Mouse (Mus musculus) C2C12 (cell line): ENCODE measurements at regions not wholly inside any gene's neighbourhood (a gene's known extent, or its start where the extent isn't known, plus 50 kb on each side); places are given as distances from the start of the nearest gene placed in this dataset.
A peak's percentile ranks its signal among the peaks of the same experiment; 100 is the strongest.

Source experiments
- H3K27me3 ChIP-seq: one replicate; pipeline ENCODE4 v1.6.1; 2011; ENCODE audit not compliant: control insufficient read depth, insufficient read depth, insufficient read length
- H3K36me3 ChIP-seq: one replicate; pipeline ENCODE4 v1.6.1; 2011; ENCODE audit not compliant: control insufficient read depth, insufficient read depth
- H3K4me3 ChIP-seq: one replicate; pipeline ENCODE4 v1.5.1; 2011; ENCODE audit warnings: mild to moderate bottlenecking, control low read depth; ENCODE audit not compliant: poor library complexity, insufficient read depth, severe bottlenecking
- H3K79me2 ChIP-seq: one replicate; pipeline ENCODE4 v1.6.1; 2011; ENCODE audit not compliant: control insufficient read depth, insufficient read depth
- H3K79me3 ChIP-seq: one replicate; pipeline ENCODE4 v1.6.1; 2011; ENCODE audit warnings: low read depth, control low read depth
- H3ac ChIP-seq: one replicate; pipeline ENCODE3; 2011; ENCODE audit warnings: low read depth; ENCODE audit not compliant: control insufficient read depth, insufficient read length
- CEBPB ChIP-seq: IDR thresholded peaks from one replicate; pipeline ENCODE4 v1.6.1; 2011; ENCODE audit warnings: low read depth, mild to moderate bottlenecking, control low read depth, moderate library complexity
- CTCF ChIP-seq: IDR thresholded peaks from one replicate; pipeline ENCODE4 v1.5.1; 2011; ENCODE audit not compliant: control insufficient read depth, insufficient read depth, insufficient read length
- FOSL1 ChIP-seq: IDR thresholded peaks from one replicate; pipeline ENCODE4 v1.8.0; 2011; ENCODE audit warnings: mild to moderate bottlenecking, low read length; ENCODE audit not compliant: poor library complexity, insufficient read depth, severe bottlenecking
- MAX ChIP-seq: IDR thresholded peaks from one replicate; pipeline ENCODE4 v1.6.1; 2011; ENCODE audit warnings: mild to moderate bottlenecking, control low read depth
- MYOD1 ChIP-seq: IDR thresholded peaks from one replicate; pipeline ENCODE4 v1.6.1; 2011; ENCODE audit warnings: low read depth; ENCODE audit not compliant: control insufficient read depth, insufficient read length
- MYOG ChIP-seq: IDR thresholded peaks from one replicate; pipeline ENCODE4 v1.6.1; 2011; ENCODE audit not compliant: control insufficient read depth, insufficient read length; ENCODE audit errors: extremely low read depth
- USF1 ChIP-seq: IDR thresholded peaks from one replicate; pipeline ENCODE4 v1.6.1; 2011; ENCODE audit warnings: low read depth, mild to moderate bottlenecking, control low read depth, moderate library complexity

- Histone ChIP-seq H3K79me3 (no peaks in the 10 kb centered on the region), H3K36me3 (no peaks in the 10 kb centered on the region), H3ac (no peak overlapping the region), H3K79me2 (no peaks in the 10 kb centered on the region), H3K4me3 (no peak overlapping the region), H3K27me3 (no peaks in the 10 kb centered on the region)
- TF ChIP-seq USF1 (no peak), CEBPB (peak; percentile 21)
These were observed 643.3 kb upstream of the Nrp1 start for GRCm38 (mm10) chr8:127715097-127715496.

GRCm38 (mm10) chr8:127717969-127718368 lies 640.4 kb upstream of the Nrp1 start:
- TF ChIP-seq USF1 (no peak), CTCF (no peak), MAX (no peak), FOSL1 (no peak), MYOD1 (no peak)
- no peaks in the 10 kb centered on the region for H3K79me2 ChIP-seq
- no peak overlapping the region for H3ac ChIP-seq

GRCm38 (mm10) chr8:127719881-127720280 lies 638.5 kb upstream of the Nrp1 start:
- H3K4me3 ChIP-seq = no peak overlapping the region
- TF ChIP-seq FOSL1 = peak; percentile 9
- TF ChIP-seq CEBPB = no peak
- H3K79me3 ChIP-seq = no peaks in the 10 kb centered on the region
- H3K79me2 ChIP-seq = no peaks in the 10 kb centered on the region
- H3K27me3 ChIP-seq = no peaks in the 10 kb centered on the region
- no peak overlapping the region for H3ac ChIP-seq
- no peaks in the 10 kb centered on the region for H3K36me3 ChIP-seq

More at GRCm38 (mm10) chr8:127717969-127718368, 640.4 kb upstream of the Nrp1 start:
- Histone ChIP-seq H3K4me3 (no peak overlapping the region), H3K27me3 (no peaks in the 10 kb centered on the region), H3K79me3 (no peaks in the 10 kb centered on the region), H3K36me3 (no peaks in the 10 kb centered on the region)

- no peaks in the 10 kb centered on the region for H3K79me2 ChIP-seq
- H3K27me3 ChIP-seq = no peaks in the 10 kb centered on the region
- no peak overlapping the region for H3K4me3 ChIP-seq
- TF ChIP-seq USF1 (no peak), CTCF (no peak), MAX (no peak), MYOG (no peak), CEBPB (no peak), FOSL1 (no peak), MYOD1 (no peak)
- no peak overlapping the region for H3ac ChIP-seq
- H3K79me3 ChIP-seq = no peaks in the 10 kb centered on the region
- no peaks in the 10 kb centered on the region for H3K36me3 ChIP-seq
These were observed 637.7 kb upstream of the Nrp1 start for GRCm38 (mm10) chr8:127720593-127721290.

GRCm38 (mm10) chr8:127721624-127722023 lies 636.8 kb upstream of the Nrp1 start:
- Histone ChIP-seq H3K27me3 (no peaks in the 10 kb centered on the region), H3K4me3 (no peak overlapping the region), H3K36me3 (no peaks in the 10 kb centered on the region), H3K79me3 (no peaks in the 10 kb centered on the region), H3ac (no peak overlapping the region), H3K79me2 (no peaks in the 10 kb centered on the region)
- no peak for TF ChIP-seq CEBPB
- TF ChIP-seq MAX = no peak
- no peak for TF ChIP-seq MYOG
- TF ChIP-seq MYOD1 = no peak
- TF ChIP-seq FOSL1 = no peak
- no peak for TF ChIP-seq CTCF
- no peak for TF ChIP-seq USF1

GRCm38 (mm10) chr8:127734059-127734458 lies 624.3 kb upstream of the Nrp1 start:
- Histone ChIP-seq H3K36me3 (no peaks in the 10 kb centered on the region), H3ac (no peak overlapping the region), H3K27me3 (no peaks in the 10 kb centered on the region), H3K4me3 (no peak overlapping the region), H3K79me2 (no peaks in the 10 kb centered on the region), H3K79me3 (no peaks in the 10 kb centered on the region)
- no peak for TF ChIP-seq MYOG
- TF ChIP-seq MAX = no peak
- TF ChIP-seq CEBPB = no peak
- no peak for TF ChIP-seq MYOD1
- no peak for TF ChIP-seq CTCF

GRCm38 (mm10) chr8:127742236-127742635 lies 616.2 kb upstream of the Nrp1 start:
- H3K27me3 ChIP-seq = no peaks in the 10 kb centered on the region
- H3K79me2 ChIP-seq = no peaks in the 10 kb centered on the region
- H3K36me3 ChIP-seq = no peaks in the 10 kb centered on the region
- TF ChIP-seq MYOD1 = no peak
- no peak for TF ChIP-seq CEBPB
- TF ChIP-seq FOSL1 = no peak
- TF ChIP-seq CTCF = no peak
- TF ChIP-seq MAX = no peak
- no peak for TF ChIP-seq MYOG
- no peak for TF ChIP-seq USF1
- H3K4me3 ChIP-seq = no peak overlapping the region
- no peak overlapping the region for H3ac ChIP-seq
- H3K79me3 ChIP-seq = no peaks in the 10 kb centered on the region
